Mouse (Mus musculus): ENCODE data around the gene Ninj2. TPM values are rescaled to one million over a fixed set of nuclear protein-coding genes. Genes with fewer than 3 reads are reported as not detected.

Ninj2 gene
- polyA plus RNA-seq, 1 experiment from 2014 or later: not detected

DNA sequence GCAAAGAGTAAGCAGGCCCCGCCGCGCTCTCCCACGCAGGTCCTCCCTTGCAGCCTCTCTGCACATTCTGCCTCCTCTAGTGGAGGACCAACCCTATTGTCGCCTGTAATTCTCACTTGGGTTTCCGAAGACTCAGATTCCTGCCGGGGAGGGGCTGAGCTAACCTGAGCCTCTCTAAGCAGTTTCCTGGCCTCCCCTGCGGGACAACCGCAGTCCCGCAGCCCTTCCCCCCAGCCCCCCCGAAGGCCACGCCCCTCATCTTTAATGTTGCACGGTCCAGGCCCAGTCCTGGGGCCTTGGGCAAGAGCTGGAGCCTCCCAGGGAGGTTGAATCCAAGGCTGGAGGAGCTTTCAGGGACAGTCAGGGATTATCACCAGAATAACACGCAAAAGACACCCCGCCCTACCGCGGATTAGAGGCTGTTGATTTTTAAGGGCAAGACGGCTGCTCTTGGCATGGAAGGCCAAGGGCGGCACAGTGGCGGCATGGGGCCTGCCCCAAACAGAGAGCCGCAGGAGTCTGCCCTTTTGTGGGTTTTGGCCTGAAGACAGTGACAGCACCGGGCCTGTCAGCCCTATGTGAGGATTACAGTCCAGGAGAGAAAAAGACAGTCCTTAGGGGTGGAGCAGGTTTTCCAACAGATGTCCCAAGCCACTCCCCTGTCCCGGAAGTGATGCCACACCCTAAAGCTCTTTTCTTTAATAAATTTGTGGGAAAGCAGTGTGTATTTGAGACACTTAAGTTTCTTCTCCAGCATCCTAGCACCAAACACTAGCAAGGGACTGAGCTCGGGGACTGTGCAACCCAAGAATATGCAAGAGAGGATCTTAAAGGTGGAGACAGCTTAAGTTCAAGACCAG, 95.5 kb downstream of the Ninj2 start:
- Histone ChIP-seq H3K36me3 (no peaks in the 10 kb centered on the region), H3K4me3 (peak overlapping the region; percentile 42), H3K9me3 (replicated peaks) (no peaks in the 10 kb centered on the region), H3K27me3 (ENCODE audit: low read depth, poor library complexity, severe bottlenecking) (peaks cover 29% of the 10 kb centered on the region), H3K4me1 (peaks cover 50% of the 10 kb centered on the region), H3K27ac (replicated peaks) (peak overlapping the region; percentile 77)
- peak; percentile 60 for DNase-seq (ENCODE audit: low spot score)
- WGBS: 14% methylated on average over 24 of the region's 24 CpGs

DNA sequence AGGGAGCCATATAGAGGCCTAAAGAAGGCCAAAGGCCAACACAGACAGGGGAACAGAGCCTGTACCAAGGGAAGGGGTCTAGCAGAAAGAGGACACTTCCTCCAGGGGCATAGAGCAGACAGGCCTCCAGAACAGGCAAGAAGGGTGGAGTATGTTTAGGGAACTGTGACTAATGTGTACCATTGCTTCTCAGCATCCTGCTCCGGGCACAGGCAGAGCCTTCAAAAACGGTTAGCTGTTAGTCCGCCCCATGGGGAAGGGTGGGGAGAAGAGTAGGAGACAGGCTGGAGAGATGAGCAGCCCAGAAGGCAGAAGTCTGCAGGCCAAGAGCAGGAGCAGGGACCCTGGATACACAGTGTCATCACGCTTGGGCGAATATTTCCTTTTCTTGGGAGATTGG, 96.1 kb downstream of the Ninj2 start:
- H3K4me3 ChIP-seq: no peak overlapping the region
- peak overlapping the region; percentile 77; the same call in 1 of the 2 replicates for H3K27ac ChIP-seq (replicated peaks)
- no peak for DNase-seq (ENCODE audit: low spot score)
- WGBS: 87% methylated on average over 5 of the region's 5 CpGs
- peaks cover 51% of the 10 kb centered on the region for H3K4me1 ChIP-seq
- peaks cover 33% of the 10 kb centered on the region for H3K27me3 ChIP-seq (ENCODE audit: low read depth, poor library complexity, severe bottlenecking)
- no peaks in the 10 kb centered on the region for H3K36me3 ChIP-seq
- no peaks in the 10 kb centered on the region for H3K9me3 ChIP-seq (replicated peaks)

DNA sequence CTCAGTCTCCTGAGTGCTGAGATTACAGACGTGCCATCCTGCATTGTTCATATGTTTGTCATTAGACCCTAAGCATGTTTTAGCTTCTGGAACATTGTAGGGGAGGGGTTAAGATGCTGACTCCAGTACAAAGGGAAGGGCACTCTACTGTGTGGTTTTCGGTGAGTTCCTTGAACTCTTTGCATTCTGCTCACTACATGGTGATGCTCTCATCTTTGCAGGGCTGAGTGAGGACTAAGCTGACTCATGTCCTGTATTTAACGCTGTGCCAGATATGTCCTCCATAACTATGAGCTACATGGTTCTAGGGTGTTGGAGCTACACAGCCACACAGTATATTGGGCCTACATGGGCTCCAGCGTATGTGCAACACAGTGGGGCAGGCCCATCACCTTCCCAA, 97.2 kb downstream of the Ninj2 start:
- H3K4me1 ChIP-seq: peaks cover 59% of the 10 kb centered on the region
- H3K4me3 ChIP-seq: no peak overlapping the region
- H3K27me3 ChIP-seq (ENCODE audit: low read depth, poor library complexity, severe bottlenecking): peaks cover 44% of the 10 kb centered on the region
- H3K36me3 ChIP-seq: no peaks in the 10 kb centered on the region
- DNase-seq (ENCODE audit: low spot score): no peak
- no peaks in the 10 kb centered on the region for H3K9me3 ChIP-seq (replicated peaks)
- no peak overlapping the region for H3K27ac ChIP-seq (replicated peaks)
- 91% methylated on average over 4 of the region's 4 CpGs for WGBS

DNA sequence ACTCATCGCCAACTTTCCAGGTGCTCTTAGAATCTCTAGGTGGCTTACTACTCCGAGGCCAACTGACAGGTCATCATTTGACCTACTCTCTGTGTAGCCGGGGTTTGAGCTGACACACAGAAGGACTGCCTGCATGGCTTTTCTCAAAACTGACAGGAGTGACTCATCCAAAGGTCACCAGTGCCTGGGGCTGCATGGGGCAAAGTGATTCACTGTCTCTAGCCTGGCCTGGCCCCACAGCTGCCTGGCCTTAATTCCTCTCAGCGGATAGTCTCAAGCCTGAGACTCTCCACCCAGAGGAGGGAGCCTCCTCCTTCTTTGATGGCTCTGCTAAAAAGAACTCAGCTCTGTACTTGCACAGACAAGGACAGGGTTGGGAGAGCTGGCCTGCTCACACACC, 97.8 kb downstream of the Ninj2 start:
- DNase-seq (ENCODE audit: low spot score): no peak
- Histone ChIP-seq H3K9me3 (replicated peaks) (no peaks in the 10 kb centered on the region), H3K27me3 (ENCODE audit: low read depth, poor library complexity, severe bottlenecking) (peaks cover 49% of the 10 kb centered on the region), H3K4me1 (peaks cover 56% of the 10 kb centered on the region), H3K4me3 (no peak overlapping the region), H3K27ac (replicated peaks) (0 out of 2 replicates have a peak overlapping the region, but pooled peaks have one; percentile 38), H3K36me3 (no peaks in the 10 kb centered on the region)
- WGBS: 72% methylated on average over 4 of the region's 4 CpGs

DNA sequence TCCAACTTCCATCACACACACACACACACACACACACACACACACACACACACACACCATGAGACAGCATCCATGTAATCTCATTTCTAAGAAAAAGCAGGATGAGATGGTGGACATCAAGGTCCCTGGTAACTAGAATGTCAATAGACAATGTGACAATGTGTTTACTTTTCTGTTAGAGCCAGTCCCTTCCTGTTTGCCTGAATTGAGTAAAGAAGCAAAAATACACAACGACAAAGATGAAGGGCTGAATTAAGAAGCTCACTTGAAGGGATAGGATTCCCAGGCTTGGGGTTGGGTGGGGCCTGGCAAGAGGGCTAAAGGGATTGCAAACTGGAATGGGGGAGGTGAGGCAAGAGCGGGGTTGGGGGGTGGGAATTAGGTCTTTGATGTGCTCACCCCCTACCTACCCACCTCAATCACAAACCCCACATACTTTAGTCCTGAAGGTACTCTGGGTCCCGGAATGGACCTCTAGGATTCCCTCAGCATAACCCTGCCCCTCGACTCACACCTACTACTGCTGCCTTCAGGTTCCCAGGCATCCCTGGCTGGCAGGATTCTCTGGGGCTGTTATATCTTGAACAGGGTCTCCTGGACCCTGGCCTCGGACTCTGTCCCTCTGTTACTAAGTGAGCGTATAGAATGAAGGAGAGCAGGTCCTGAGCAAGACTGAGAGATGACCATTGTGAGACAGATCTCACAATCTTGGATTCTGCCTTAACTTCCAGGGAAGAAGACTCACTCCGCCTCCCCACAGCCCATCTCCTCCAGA, 98.4 kb downstream of the Ninj2 start:
- no peak for DNase-seq (ENCODE audit: low spot score)
- H3K4me1 ChIP-seq: peaks cover 54% of the 10 kb centered on the region
- peak overlapping the region; percentile 87 for H3K27ac ChIP-seq (replicated peaks)
- H3K27me3 ChIP-seq (ENCODE audit: low read depth, poor library complexity, severe bottlenecking): peaks cover 49% of the 10 kb centered on the region
- peak overlapping the region; percentile 32 for H3K4me3 ChIP-seq
- H3K36me3 ChIP-seq: no peaks in the 10 kb centered on the region
- 44% methylated on average over 7 of the region's 7 CpGs for WGBS
- H3K9me3 ChIP-seq (replicated peaks): no peaks in the 10 kb centered on the region

DNA sequence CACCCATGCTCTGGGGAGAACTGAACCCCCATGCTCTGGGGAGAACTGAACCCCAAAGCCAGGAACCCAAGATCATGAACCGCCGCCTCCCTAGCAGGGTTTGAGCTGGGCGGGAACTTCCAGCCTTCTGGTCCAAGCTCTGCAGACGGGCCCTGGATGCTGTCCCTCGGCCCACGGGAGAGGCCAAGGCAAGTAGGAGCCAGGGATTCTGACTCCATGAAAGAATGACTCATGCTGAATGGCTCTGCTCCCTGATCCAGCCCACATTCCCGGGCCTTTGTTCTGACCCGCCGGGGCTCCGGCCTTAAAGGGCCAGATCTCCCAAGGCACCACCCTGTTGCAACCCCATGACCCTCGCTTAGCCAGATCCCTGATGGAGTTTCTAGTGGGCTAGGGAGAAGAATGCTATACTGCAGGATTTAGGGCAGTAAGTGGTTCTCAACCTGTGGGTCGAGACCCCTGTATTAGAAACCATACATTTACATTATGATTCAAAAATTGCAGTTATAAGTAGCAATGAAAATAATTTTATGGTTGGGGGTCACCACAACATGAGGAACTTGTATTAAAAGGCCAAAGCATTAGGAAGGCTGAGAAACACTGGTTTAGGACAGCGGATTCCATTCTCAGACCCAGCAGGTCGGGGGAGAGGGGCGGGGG, 99.2 kb downstream of the Ninj2 start:
- Histone ChIP-seq H3K27ac (replicated peaks) (peak overlapping the region; percentile 87), H3K27me3 (ENCODE audit: low read depth, poor library complexity, severe bottlenecking) (peaks cover 43% of the 10 kb centered on the region), H3K4me1 (peaks cover 52% of the 10 kb centered on the region), H3K4me3 (peak overlapping the region; percentile 32), H3K36me3 (no peaks in the 10 kb centered on the region), H3K9me3 (replicated peaks) (no peaks in the 10 kb centered on the region)
- peak; percentile 68 for DNase-seq (ENCODE audit: low spot score)
- 12% methylated on average over 13 of the region's 15 CpGs for WGBS

DNA sequence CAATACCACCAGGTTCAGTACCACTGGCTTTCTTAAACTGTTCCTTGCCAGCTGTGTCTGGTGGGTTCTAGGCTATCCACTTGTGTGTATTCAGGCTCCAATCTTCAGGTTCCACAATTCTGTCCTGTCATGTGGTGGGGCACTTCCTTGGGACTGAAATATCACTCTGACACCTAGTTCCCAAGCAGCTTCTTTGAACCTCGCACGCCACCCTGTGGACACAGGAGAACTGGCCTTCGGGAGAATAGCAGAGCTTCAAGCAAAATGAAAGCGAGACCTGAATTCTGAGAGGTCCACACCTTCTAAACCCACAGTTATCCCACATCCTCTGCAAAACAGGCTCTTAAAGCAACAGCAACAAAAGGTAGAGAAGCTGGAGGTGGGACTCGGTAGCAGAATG, 100.0 kb downstream of the Ninj2 start:
- Histone ChIP-seq H3K27ac (replicated peaks) (no peak overlapping the region), H3K9me3 (replicated peaks) (no peaks in the 10 kb centered on the region), H3K27me3 (ENCODE audit: low read depth, poor library complexity, severe bottlenecking) (peaks cover 39% of the 10 kb centered on the region), H3K4me3 (no peak overlapping the region), H3K4me1 (peaks cover 44% of the 10 kb centered on the region), H3K36me3 (no peaks in the 10 kb centered on the region)
- 24% methylated on average over 5 of the region's 5 CpGs for WGBS
- peak; percentile 75 for DNase-seq (ENCODE audit: low spot score)

DNA sequence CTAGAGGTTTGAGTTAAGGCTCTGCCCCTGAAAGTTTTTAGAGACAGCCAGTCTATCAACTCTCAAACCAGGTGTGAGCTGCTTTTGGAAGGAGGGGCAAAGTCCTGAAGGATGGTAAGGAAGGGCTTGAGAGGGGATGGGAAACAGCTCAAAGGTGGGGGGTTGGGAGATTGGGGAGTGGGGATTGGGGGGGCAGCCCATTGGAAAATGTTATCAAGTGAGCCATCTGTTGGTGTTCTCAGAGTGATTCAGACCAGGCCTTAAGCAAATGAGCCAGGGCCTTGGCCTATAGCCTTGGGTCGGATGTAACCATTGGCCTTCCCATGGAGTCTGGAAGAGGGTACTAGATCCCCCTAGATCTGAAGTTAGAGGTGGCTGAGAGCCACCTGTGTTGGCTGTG, 100.6 kb downstream of the Ninj2 start:
- Histone ChIP-seq H3K4me3 (no peak overlapping the region), H3K4me1 (peaks cover 37% of the 10 kb centered on the region), H3K9me3 (replicated peaks) (no peaks in the 10 kb centered on the region), H3K36me3 (no peaks in the 10 kb centered on the region), H3K27me3 (ENCODE audit: low read depth, poor library complexity, severe bottlenecking) (peaks cover 33% of the 10 kb centered on the region), H3K27ac (replicated peaks) (no peak overlapping the region)
- no peak for DNase-seq (ENCODE audit: low spot score)
- 59% methylated on average over 1 of the region's 1 CpGs for WGBS

DNA sequence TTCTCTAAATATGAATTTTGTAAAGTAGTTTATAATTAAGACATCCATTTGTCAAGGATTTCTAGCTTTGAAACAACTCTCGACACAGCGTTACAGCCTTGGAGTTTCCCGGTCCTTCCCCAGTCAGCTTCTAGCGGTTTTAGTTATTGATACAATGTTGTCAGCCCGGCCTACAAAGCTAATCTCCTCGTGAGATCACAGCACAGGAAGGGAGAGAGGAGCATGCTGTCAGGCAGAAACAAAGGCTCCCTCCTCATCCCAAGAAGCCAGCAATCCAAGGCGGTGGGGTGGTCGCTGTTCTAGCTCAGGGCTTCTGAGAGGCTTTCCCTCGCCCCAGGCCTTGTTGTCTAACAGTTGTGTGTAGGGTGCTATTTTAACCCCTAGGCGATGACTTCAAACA, 101.2 kb downstream of the Ninj2 start:
- Histone ChIP-seq H3K4me1 (peaks cover 32% of the 10 kb centered on the region), H3K4me3 (no peak overlapping the region), H3K27me3 (ENCODE audit: low read depth, poor library complexity, severe bottlenecking) (peaks cover 28% of the 10 kb centered on the region), H3K9me3 (replicated peaks) (no peaks in the 10 kb centered on the region), H3K27ac (replicated peaks) (0 out of 2 replicates have a peak overlapping the region, but pooled peaks have one; percentile 55), H3K36me3 (no peaks in the 10 kb centered on the region)
- WGBS: 24% methylated on average over 10 of the region's 10 CpGs
- DNase-seq (ENCODE audit: low spot score): no peak

DNA sequence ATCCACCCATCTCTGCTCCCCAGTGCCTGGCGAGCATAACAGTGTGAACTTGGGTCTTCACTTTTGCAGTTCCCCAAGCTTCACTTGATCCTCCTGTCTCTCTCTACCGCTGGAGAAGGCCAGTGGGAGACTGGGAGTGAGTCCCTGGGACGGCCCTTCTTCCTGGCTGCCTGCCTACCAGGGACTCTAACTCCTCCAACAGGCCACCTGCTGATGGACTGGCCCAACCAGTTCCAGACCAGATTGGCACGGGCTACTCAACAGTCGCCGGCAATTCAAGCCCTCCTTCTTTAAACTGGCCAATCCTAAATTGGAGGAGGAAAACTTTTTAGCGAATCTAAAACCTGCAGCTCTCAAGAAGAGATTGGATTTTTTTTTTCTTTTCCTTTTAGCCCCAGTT, 101.8 kb downstream of the Ninj2 start:
- 23% methylated on average over 7 of the region's 7 CpGs for WGBS
- no peak for DNase-seq (ENCODE audit: low spot score)

DNA sequence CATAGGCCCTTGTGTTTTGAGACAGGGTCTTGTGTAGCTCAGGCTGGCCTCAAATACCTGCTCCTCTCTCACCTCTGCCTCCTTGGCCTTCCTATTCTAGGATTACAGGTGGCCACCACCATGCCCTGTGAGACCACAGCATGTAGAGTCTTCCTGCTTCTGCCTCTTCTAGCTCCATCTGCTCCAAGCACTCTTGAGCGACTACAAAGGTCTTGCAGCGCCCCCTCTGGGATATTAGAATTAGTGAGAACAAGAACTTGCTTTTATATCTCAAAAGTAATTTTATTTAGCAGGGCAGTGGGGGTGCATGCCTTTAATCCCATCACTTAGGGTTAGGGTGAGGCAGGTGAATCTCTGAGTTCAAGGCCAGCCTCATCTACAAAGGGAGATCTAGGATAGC, 103.7 kb downstream of the Ninj2 start:
- Histone ChIP-seq H3K27ac (replicated peaks) (no peak overlapping the region), H3K9me3 (replicated peaks) (no peaks in the 10 kb centered on the region), H3K4me1 (peaks cover 37% of the 10 kb centered on the region), H3K36me3 (no peaks in the 10 kb centered on the region), H3K4me3 (no peak overlapping the region), H3K27me3 (ENCODE audit: low read depth, poor library complexity, severe bottlenecking) (peaks cover 23% of the 10 kb centered on the region)
- no peak for DNase-seq (ENCODE audit: low spot score)
- WGBS: 41% methylated on average over 2 of the region's 2 CpGs

More for the DNA sequence above, 101.8 kb downstream of the Ninj2 start:
- Histone ChIP-seq H3K9me3 (replicated peaks) (no peaks in the 10 kb centered on the region), H3K27me3 (ENCODE audit: low read depth, poor library complexity, severe bottlenecking) (peaks cover 23% of the 10 kb centered on the region), H3K4me3 (no peak overlapping the region), H3K36me3 (no peaks in the 10 kb centered on the region), H3K4me1 (peaks cover 38% of the 10 kb centered on the region), H3K27ac (replicated peaks) (no peak overlapping the region)

DNA sequence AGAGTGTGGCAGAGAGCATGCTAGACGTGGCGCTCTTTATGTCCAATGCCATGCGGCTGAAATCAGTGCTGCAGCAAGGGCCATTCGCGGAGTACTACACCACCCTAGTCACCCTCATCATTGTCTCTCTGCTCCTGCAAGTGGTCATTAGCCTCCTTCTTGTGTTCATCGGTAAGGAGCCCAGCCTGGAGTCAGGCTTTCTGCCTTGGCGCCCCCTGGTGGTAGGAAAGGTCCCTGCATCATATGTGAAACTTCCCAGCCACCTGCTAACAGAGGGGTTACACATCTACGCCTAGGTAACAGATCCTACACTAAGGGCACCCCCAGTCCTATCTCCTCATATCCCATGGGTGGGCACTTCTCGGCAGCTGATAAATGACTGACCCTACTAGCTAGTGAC, 104.8 kb downstream of the Ninj2 start:
- H3K27ac ChIP-seq (replicated peaks): no peak overlapping the region
- H3K27me3 ChIP-seq (ENCODE audit: low read depth, poor library complexity, severe bottlenecking): peaks cover 23% of the 10 kb centered on the region
- 29% methylated on average over 9 of the region's 9 CpGs for WGBS
- no peaks in the 10 kb centered on the region for H3K36me3 ChIP-seq
- peaks cover 37% of the 10 kb centered on the region for H3K4me1 ChIP-seq
- peak; percentile 78 for DNase-seq (ENCODE audit: low spot score)
- no peak overlapping the region for H3K4me3 ChIP-seq
- H3K9me3 ChIP-seq (replicated peaks): no peaks in the 10 kb centered on the region

Measured in midbrain, embryonic 10.5 days (tissue).